Mouse (Mus musculus): ENCODE data around the gene Rhbdf1.
A peak's percentile ranks its signal among the peaks of the same experiment; 100 is the strongest.

Gene Rhbdf1

GRCm38 (mm10) chr11:32221951-32222409 lies at the start of gene Rhbdf1:
TSS of gene Rhbdf1 (minus strand) at chr11:32222300.
- DNase-seq: peak; percentile 85

- no peak for DNase-seq
Observed at GRCm38 (mm10) chr11:32271178-32271577, 49.1 kb upstream of the Rhbdf1 start.

- no peak for DNase-seq
Observed at GRCm38 (mm10) chr11:32268952-32269351, 46.9 kb upstream of the Rhbdf1 start.

- peak; percentile 27 for DNase-seq
Observed at GRCm38 (mm10) chr11:32267964-32268363, 45.9 kb upstream of the Rhbdf1 start.

GRCm38 (mm10) chr11:32267188-32267884 lies 45.2 kb upstream of the Rhbdf1 start, which contains the start of gene Nprl3:
TSS of gene Nprl3 (minus strand) at chr11:32267707.
- peak; percentile 98 for DNase-seq

- DNase-seq: no peak
Observed at GRCm38 (mm10) chr11:32266776-32267175, 44.7 kb upstream of the Rhbdf1 start.

- DNase-seq: no peak
Observed at GRCm38 (mm10) chr11:32266194-32266593, 44.1 kb upstream of the Rhbdf1 start.

GRCm38 (mm10) chr11:32265117-32265738 lies 43.1 kb upstream of the Rhbdf1 start:
- DNase-seq: no peak

GRCm38 (mm10) chr11:32262674-32263415 lies 40.7 kb upstream of the Rhbdf1 start:
- DNase-seq: peak; percentile 56

- DNase-seq: no peak
Observed at GRCm38 (mm10) chr11:32256566-32256965, 34.5 kb upstream of the Rhbdf1 start.

GRCm38 (mm10) chr11:32256146-32256545 lies 34.0 kb upstream of the Rhbdf1 start:
- DNase-seq: no peak

GRCm38 (mm10) chr11:32253121-32253520 lies 31.0 kb upstream of the Rhbdf1 start:
- DNase-seq: no peak

GRCm38 (mm10) chr11:32250880-32251763 lies 29.0 kb upstream of the Rhbdf1 start:
- no peak for DNase-seq

GRCm38 (mm10) chr11:32248350-32248749 lies 26.2 kb upstream of the Rhbdf1 start:
- no peak for DNase-seq

GRCm38 (mm10) chr11:32247068-32247467 lies 25.0 kb upstream of the Rhbdf1 start:
- DNase-seq: no peak

GRCm38 (mm10) chr11:32245614-32246013 lies 23.5 kb upstream of the Rhbdf1 start:
- no peak for DNase-seq

- no peak for DNase-seq
Observed at GRCm38 (mm10) chr11:32244617-32245016, 22.5 kb upstream of the Rhbdf1 start.

GRCm38 (mm10) chr11:32244064-32244463 lies 22.0 kb upstream of the Rhbdf1 start:
- DNase-seq: no peak

- DNase-seq: no peak
Observed at GRCm38 (mm10) chr11:32243205-32243955, 21.3 kb upstream of the Rhbdf1 start.

- DNase-seq: no peak
Observed at GRCm38 (mm10) chr11:32242209-32242608, 20.1 kb upstream of the Rhbdf1 start.

- no peak for DNase-seq
Observed at GRCm38 (mm10) chr11:32241391-32241790, 19.3 kb upstream of the Rhbdf1 start.

Measured in embryo, embryonic 11 days (tissue).